Mouse (Mus musculus) neural tube, embryonic 13.5 days (tissue): ENCODE measurements around the gene Samd1. TPM values are rescaled to one million over a fixed set of nuclear protein-coding genes. Genes with fewer than 3 reads are reported as not detected.

Experiments
- ATAC-seq: fragments of 200-750 bp; cut with Nextera tagmentation; 2 replicates; pipeline ENCODE4 v1.8.0; 2017; ENCODE audit warnings: low read depth, mild to moderate bottlenecking, moderate TSS enrichment, moderate library complexity
- H3K27ac ChIP-seq: fragments of 300-500 bp; sonication (generic); replicated peaks from 2 replicates; pipeline ENCODE4 v1.5.1; 2015; ENCODE audit warnings: moderate library complexity, mild to moderate bottlenecking, inconsistent platforms
- H3K27me3 ChIP-seq: fragments of 300-500 bp; sonication (generic); 2 replicates; pipeline ENCODE4 v1.6.1; 2015; ENCODE audit warnings: mild to moderate bottlenecking, inconsistent platforms
- H3K36me3 ChIP-seq: fragments of 300-500 bp; sonication (generic); 2 replicates; pipeline ENCODE4 v1.6.1; 2015; ENCODE audit warnings: mild to moderate bottlenecking, inconsistent platforms
- H3K4me1 ChIP-seq: fragments of 300-500 bp; sonication (generic); replicated peaks from 2 replicates; pipeline ENCODE4 v1.6.1; 2015; ENCODE audit warnings: inconsistent platforms
- H3K4me2 ChIP-seq: fragments of 300-500 bp; sonication (generic); 2 replicates; pipeline ENCODE4 v1.6.1; 2015; ENCODE audit warnings: inconsistent platforms, mild to moderate bottlenecking, moderate library complexity
- H3K4me3 ChIP-seq: fragments of 300-500 bp; sonication (generic); 2 replicates; pipeline ENCODE4 v1.5.1; 2015; ENCODE audit warnings: mild to moderate bottlenecking, inconsistent platforms
- H3K9ac ChIP-seq: fragments of 300-500 bp; sonication (generic); 2 replicates; pipeline ENCODE4 v1.6.1; 2015; ENCODE audit warnings: moderate library complexity, mild to moderate bottlenecking, inconsistent platforms
- H3K9me3 ChIP-seq: fragments of 300-500 bp; sonication (generic); 2 replicates; pipeline ENCODE4 v1.6.1; 2016; ENCODE audit warnings: inconsistent platforms
- WGBS: fragments of 180-500 bp; shearing (Covaris S2); methylation state at CpG from one replicate; pipeline ENCODE4 v1.1.7; 2015; 5-methylcytosine and 5-hydroxymethylcytosine counted together
- polyA plus RNA-seq: library from polyadenylated mRNA; unstranded; fragments of >200 nt; fragmentation: Nextera tagmentation; extraction: Ambion mirVana; gene quantifications from 2 replicates; pipeline ENCODE4 v1.2.1, GENCODE M21; 2015

Samd1 gene
- polyA plus RNA-seq, 1 experiment from 2014 or later = 8.3 TPM

DNA sequence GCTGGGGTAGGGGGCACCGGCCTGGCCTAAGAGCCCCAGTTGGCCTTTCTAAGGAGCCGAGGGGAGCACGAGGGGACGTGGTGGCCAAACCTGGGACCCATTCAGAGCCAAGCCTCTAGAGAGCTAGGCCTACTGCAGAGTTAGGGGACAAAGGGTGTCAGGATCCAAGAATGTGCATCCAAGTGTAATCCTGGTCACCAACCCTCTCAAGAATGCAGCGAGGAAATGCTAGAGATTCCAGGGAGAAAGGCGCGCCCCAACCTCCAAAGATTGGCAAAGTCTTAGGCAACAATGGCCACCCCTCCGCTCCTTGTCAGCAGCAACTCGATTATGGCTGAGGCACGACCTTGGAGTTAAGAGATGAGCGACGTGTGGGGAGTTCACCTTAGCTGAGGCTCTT is 24.1 kb downstream of the Samd1 start:
- H3K36me3 ChIP-seq = no peaks in the 10 kb centered on the region
- H3K9ac ChIP-seq = no peak overlapping the region
- 49% methylated on average over 12 of the region's 12 CpGs for WGBS
- no peak overlapping the region for H3K4me3 ChIP-seq
- no peaks in the 10 kb centered on the region for H3K9me3 ChIP-seq
- no peak for ATAC-seq
- peaks cover 56% of the 10 kb centered on the region for H3K27me3 ChIP-seq
- H3K4me2 ChIP-seq = no peak overlapping the region
- no peak overlapping the region for H3K27ac ChIP-seq
- 0 out of 2 replicates have a peak, but pooled peaks cover 14% of the 10 kb centered on the region for H3K4me1 ChIP-seq

- H3K9me3 ChIP-seq = no peaks in the 10 kb centered on the region
- no peak overlapping the region for H3K27ac ChIP-seq
- 34% methylated on average over 5 of the region's 5 CpGs for WGBS
- peaks cover 67% of the 10 kb centered on the region for H3K27me3 ChIP-seq
- ATAC-seq = no peak
- H3K36me3 ChIP-seq = no peaks in the 10 kb centered on the region
- H3K4me2 ChIP-seq = no peak overlapping the region
- H3K4me1 ChIP-seq = 0 out of 2 replicates have a peak, but pooled peaks cover 16% of the 10 kb centered on the region
- H3K9ac ChIP-seq = no peak overlapping the region
- no peak overlapping the region for H3K4me3 ChIP-seq
Measured at GRCm38 (mm10) chr8:84023085-84023484, 25.6 kb downstream of the Samd1 start.

- Histone ChIP-seq H3K4me2 (no peak overlapping the region), H3K4me3 (no peak overlapping the region), H3K9ac (no peak overlapping the region), H3K36me3 (no peaks in the 10 kb centered on the region), H3K4me1 (0 out of 2 replicates have a peak, but pooled peaks cover 16% of the 10 kb centered on the region), H3K27ac (no peak overlapping the region), H3K27me3 (peaks cover 70% of the 10 kb centered on the region), H3K9me3 (no peaks in the 10 kb centered on the region)
- 60% methylated on average over 1 of the region's 1 CpGs for WGBS
- ATAC-seq = no peak
Measured at GRCm38 (mm10) chr8:84023631-84024030, 26.2 kb downstream of the Samd1 start.

GRCm38 (mm10) chr8:84024171-84024570 is 26.7 kb downstream of the Samd1 start:
- H3K9me3 ChIP-seq = no peaks in the 10 kb centered on the region
- no peak overlapping the region for H3K9ac ChIP-seq
- peaks cover 71% of the 10 kb centered on the region for H3K27me3 ChIP-seq
- no peak overlapping the region for H3K4me3 ChIP-seq
- no peak for ATAC-seq
- no peak overlapping the region for H3K27ac ChIP-seq
- 0 out of 2 replicates have a peak, but pooled peaks cover 16% of the 10 kb centered on the region for H3K4me1 ChIP-seq
- WGBS = 19% methylated on average over 10 of the region's 10 CpGs
- H3K4me2 ChIP-seq = no peak overlapping the region
- no peaks in the 10 kb centered on the region for H3K36me3 ChIP-seq

DNA sequence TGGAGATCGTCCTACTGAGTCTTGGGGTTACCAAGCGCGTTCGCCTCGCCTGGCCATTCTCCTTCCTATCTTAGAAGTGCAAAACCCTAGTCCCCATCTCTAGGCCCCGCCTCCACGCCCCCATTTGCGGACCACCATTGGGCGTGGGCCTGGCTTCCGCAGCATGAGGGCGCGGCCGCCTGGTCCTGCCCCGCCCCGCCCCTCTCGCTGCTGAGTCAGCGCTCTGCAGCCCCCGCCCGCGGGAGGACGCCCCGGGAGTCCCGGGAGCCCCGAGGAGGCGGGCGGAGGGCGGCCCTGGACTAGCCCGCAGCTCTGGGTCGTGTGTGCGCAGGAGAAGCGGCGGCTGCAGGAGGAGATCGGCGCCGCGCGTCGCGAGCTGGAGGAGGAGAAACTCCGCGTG is 28.4 kb downstream of the Samd1 start:
- ATAC-seq = peak; percentile 78
- Histone ChIP-seq H3K27ac (no peak overlapping the region), H3K4me2 (peak overlapping the region; percentile 80), H3K4me3 (peak overlapping the region; percentile 49), H3K9ac (peak overlapping the region; percentile 73), H3K4me1 (0 out of 2 replicates have a peak, but pooled peaks cover 16% of the 10 kb centered on the region), H3K9me3 (no peaks in the 10 kb centered on the region), H3K27me3 (peaks cover 65% of the 10 kb centered on the region), H3K36me3 (no peaks in the 10 kb centered on the region)
- WGBS = under 1% methylated on average over 41 of the region's 41 CpGs

DNA sequence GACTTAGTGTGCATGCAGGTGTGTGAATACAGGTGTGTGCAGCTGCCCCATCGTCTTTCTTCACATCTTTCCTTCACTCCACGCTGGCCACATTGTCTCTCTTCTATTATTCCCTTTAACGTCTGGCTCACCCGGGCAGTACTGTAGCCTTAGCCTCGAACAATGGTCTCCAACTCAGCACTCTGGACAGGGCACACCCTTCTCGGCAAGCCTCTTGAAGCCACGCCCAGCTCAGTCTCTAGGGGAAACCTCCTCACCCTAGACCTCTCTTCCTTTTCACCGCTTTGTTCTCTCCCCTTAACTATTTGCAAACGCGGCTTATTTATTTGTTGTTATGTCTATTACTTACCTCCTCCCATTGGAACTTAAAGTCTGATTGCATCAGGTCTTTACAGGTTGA is 30.0 kb downstream of the Samd1 start:
- Histone ChIP-seq H3K4me3 (no peak overlapping the region), H3K9ac (no peak overlapping the region), H3K27ac (no peak overlapping the region), H3K9me3 (no peaks in the 10 kb centered on the region), H3K4me2 (peak overlapping the region; percentile 80; the same call in 1 of the 2 replicates), H3K4me1 (0 out of 2 replicates have a peak, but pooled peaks cover 12% of the 10 kb centered on the region), H3K36me3 (no peaks in the 10 kb centered on the region), H3K27me3 (peaks cover 49% of the 10 kb centered on the region)
- 9% methylated on average over 10 of the region's 10 CpGs for WGBS
- ATAC-seq = no peak

GRCm38 (mm10) chr8:84029272-84029671 is 31.8 kb downstream of the Samd1 start:
- 86% methylated on average over 5 of the region's 5 CpGs for WGBS
- Histone ChIP-seq H3K4me1 (0 out of 2 replicates have a peak, but pooled peaks cover 12% of the 10 kb centered on the region), H3K27me3 (peaks cover 41% of the 10 kb centered on the region), H3K27ac (no peak overlapping the region), H3K4me3 (no peak overlapping the region), H3K9me3 (no peaks in the 10 kb centered on the region), H3K36me3 (no peaks in the 10 kb centered on the region), H3K4me2 (no peak overlapping the region), H3K9ac (no peak overlapping the region)
- ATAC-seq = no peak

DNA sequence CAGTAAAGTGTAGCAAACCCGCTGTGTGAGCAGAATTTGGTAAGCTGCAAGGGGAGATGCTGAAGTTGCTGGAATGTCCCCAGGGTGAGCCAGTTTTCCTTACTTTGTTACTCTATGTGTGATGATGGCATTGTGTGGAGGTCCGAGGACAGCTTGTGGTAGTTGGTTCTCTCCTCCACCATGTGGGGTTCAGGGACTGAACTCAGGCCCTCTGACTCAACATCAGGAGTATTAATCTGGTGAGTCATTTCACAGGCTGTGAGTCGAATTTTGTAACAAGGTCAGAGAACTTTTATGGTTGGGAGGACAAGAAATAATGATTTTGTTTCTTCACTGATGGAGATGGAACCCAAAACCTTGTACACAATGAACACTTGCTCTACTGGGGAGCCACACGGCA is 35.3 kb downstream of the Samd1 start:
- ATAC-seq = no peak
- H3K27ac ChIP-seq = no peak overlapping the region
- no peak overlapping the region for H3K9ac ChIP-seq
- 73% methylated on average over 4 of the region's 4 CpGs for WGBS
- peaks cover 24% of the 10 kb centered on the region for H3K27me3 ChIP-seq
- H3K4me3 ChIP-seq = no peak overlapping the region
- no peaks in the 10 kb centered on the region for H3K4me1 ChIP-seq
- H3K9me3 ChIP-seq = no peaks in the 10 kb centered on the region
- H3K36me3 ChIP-seq = no peaks in the 10 kb centered on the region
- H3K4me2 ChIP-seq = no peak overlapping the region

- no peaks in the 10 kb centered on the region for H3K9me3 ChIP-seq
- no peak overlapping the region for H3K27ac ChIP-seq
- no peak overlapping the region for H3K9ac ChIP-seq
- 78% methylated on average over 5 of the region's 5 CpGs for WGBS
- no peak overlapping the region for H3K4me2 ChIP-seq
- no peak for ATAC-seq
- H3K4me1 ChIP-seq = peaks cover 12% of the 10 kb centered on the region
- peaks cover 54% of the 10 kb centered on the region for H3K27me3 ChIP-seq
- no peak overlapping the region for H3K4me3 ChIP-seq
- H3K36me3 ChIP-seq = no peaks in the 10 kb centered on the region
Measured at GRCm38 (mm10) chr8:84038015-84038414, 40.5 kb downstream of the Samd1 start.

- no peaks in the 10 kb centered on the region for H3K9me3 ChIP-seq
- H3K4me3 ChIP-seq = no peak overlapping the region
- 9% methylated on average over 5 of the region's 5 CpGs for WGBS
- no peaks in the 10 kb centered on the region for H3K36me3 ChIP-seq
- no peak overlapping the region for H3K4me2 ChIP-seq
- H3K4me1 ChIP-seq = peaks cover 13% of the 10 kb centered on the region
- no peak for ATAC-seq
- H3K27me3 ChIP-seq = peaks cover 64% of the 10 kb centered on the region
- no peak overlapping the region for H3K27ac ChIP-seq
- no peak overlapping the region for H3K9ac ChIP-seq
Measured at GRCm38 (mm10) chr8:84039050-84039449, 41.6 kb downstream of the Samd1 start.

- no peaks in the 10 kb centered on the region for H3K9me3 ChIP-seq
- H3K36me3 ChIP-seq = no peaks in the 10 kb centered on the region
- H3K4me3 ChIP-seq = peak within 1 kb of the TSS; percentile 29
- H3K4me1 ChIP-seq = peaks cover 22% of the 10 kb centered on the region
- H3K27me3 ChIP-seq = peaks cover 72% of the 10 kb centered on the region
- H3K9ac ChIP-seq = peak within 1 kb of the TSS; percentile 53
- peak; percentile 24; the same call in 1 of the 2 replicates for ATAC-seq
- H3K27ac ChIP-seq = no peak within 1 kb of the TSS
- 5% methylated on average over 40 of the region's 40 CpGs for WGBS
- H3K4me2 ChIP-seq = peak within 1 kb of the TSS; percentile 59
Measured at GRCm38 (mm10) chr8:84042066-84042947, 44.8 kb downstream of the Samd1 start, which contains the start of gene Il27ra. TSS of gene Il27ra (minus strand) at chr8:84042589.

- peak overlapping the region; percentile 59; the same call in 1 of the 2 replicates for H3K4me2 ChIP-seq
- H3K9me3 ChIP-seq = no peaks in the 10 kb centered on the region
- ATAC-seq = no peak
- peaks cover 22% of the 10 kb centered on the region for H3K4me1 ChIP-seq
- H3K27ac ChIP-seq = no peak overlapping the region
- no peaks in the 10 kb centered on the region for H3K36me3 ChIP-seq
- no peak overlapping the region for H3K9ac ChIP-seq
- H3K4me3 ChIP-seq = no peak overlapping the region
- peaks cover 70% of the 10 kb centered on the region for H3K27me3 ChIP-seq
- WGBS = 36% methylated on average over 12 of the region's 12 CpGs
Measured at GRCm38 (mm10) chr8:84042948-84043342, 45.5 kb downstream of the Samd1 start.
